Mouse (Mus musculus) splenic B cell, adult 2 months (primary cell): ENCODE results near the gene Rtl1.

Experiments used
- DNase-seq: peaks from one replicate; pipeline ENCODE4 v3.0.0-alpha.2; 2011; ENCODE audit warnings: low read depth, low spot score
- H3K27me3 ChIP-seq: 2 replicates; pipeline ENCODE4 v1.6.1; 2012; ENCODE audit warnings: mild to moderate bottlenecking, low read length, moderate library complexity, mixed read lengths; ENCODE audit not compliant: control insufficient read depth, poor library complexity, insufficient read depth, severe bottlenecking
- H3K36me3 ChIP-seq: 2 replicates; pipeline ENCODE4 v1.6.1; 2012; ENCODE audit warnings: mild to moderate bottlenecking, low read length, moderate library complexity, mixed read lengths; ENCODE audit not compliant: control insufficient read depth, poor library complexity, insufficient read depth, severe bottlenecking

The Rtl1 gene

DNA sequence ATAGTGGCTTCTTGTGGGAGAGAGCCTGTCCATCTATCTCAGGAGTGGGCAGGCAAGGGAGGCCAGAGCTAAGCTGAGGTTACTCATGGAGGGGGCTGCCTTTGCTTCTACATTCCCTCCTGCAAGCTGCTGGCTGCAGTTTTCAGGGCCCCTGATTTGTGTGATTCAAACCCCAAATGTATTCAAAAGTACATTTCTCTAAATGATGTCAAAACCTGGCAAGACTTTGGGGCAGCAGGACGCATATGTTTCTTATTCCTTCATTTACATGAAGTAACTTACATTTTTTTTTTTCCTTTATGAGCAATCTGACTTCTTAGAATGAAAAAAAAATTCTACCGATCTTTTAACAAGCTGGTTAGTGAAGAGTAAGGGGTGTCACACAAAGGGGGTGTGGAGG lies 48.4 kb downstream of the Rtl1 start:
- Histone ChIP-seq H3K27me3 (no peaks in the 10 kb centered on the region), H3K36me3 (no peaks in the 10 kb centered on the region)
- DNase-seq: no peak

GRCm38 (mm10) chr12:109547085-109547484 lies 53.0 kb downstream of the Rtl1 start:
- DNase-seq: no peak
- H3K27me3 ChIP-seq: no peaks in the 10 kb centered on the region
- H3K36me3 ChIP-seq: no peaks in the 10 kb centered on the region

DNA sequence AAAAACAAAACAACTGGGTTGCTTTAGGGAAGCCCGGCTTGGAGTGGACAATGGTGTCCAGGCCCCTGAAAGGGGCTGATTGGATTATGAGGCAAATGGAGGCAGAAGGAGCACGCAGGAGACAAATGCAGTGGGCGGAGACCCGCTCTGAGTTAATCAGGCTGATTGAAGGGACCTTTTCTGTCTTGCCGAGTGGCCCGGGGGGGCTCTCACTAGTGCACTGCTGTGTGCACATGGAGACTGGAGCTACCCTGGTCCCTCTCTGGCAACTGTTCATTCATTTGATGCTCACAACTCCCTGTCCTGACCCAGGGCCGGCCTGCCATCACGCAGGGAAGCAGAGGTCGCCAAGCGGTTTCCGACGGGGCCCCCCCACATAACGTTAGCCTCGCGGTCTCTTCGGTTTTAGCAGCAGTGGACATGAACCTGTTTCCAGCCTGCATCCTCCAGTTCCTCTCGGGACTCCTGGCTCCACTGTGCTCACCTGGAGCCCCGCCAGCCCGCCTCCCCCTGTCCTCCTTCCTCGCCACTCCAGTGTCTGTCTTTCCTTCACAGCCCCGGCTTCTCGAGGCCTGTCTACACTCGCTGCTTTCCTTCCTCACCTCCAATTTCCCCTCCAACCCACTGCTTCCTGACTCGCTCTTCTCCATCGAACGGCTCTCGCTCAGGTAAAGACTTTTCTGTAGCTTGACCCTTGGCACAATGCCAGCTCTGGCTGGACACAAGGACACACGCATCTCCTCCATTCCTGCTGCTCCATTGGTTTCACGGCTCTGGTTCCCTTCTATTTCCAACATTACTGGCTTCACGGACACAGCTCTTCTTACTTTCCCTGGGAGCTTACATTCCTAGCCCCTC lies 54.0 kb downstream of the Rtl1 start:
- H3K27me3 ChIP-seq: no peaks in the 10 kb centered on the region
- no peak for DNase-seq
- H3K36me3 ChIP-seq: no peaks in the 10 kb centered on the region

DNA sequence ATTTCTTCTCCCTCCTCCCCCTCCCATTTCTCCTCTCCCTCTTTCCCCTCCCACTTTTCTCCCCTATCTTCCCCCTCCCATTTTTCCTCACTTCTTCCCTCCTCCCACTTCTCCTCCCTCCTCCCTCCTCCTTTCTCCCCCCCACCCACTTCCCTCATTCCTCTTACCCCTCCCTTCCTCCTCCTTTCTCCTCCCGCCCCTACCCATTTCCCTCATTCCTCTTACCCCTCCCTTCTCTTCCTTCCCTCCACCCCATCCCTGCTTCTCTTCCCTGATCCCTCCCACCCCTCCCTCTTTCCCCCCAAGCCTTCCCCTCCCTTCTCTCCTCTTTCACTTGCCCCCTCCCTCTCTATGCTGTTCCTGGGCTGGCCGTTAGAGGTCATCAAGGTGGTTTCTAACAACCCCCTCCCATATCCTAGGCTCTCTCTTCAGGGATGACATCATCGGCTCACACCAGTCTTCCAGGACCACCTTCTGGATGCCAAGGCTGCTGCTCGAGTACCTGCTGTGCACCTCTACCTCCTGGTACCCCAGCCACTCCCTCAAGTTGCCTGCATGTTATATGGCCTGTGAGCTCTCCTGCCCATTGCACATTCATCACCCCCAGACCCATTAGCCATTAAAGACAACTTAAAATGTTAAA lies 56.7 kb downstream of the Rtl1 start:
- no peak for DNase-seq
- Histone ChIP-seq H3K36me3 (no peaks in the 10 kb centered on the region), H3K27me3 (no peaks in the 10 kb centered on the region)

GRCm38 (mm10) chr12:109542635-109543249 lies 57.4 kb downstream of the Rtl1 start:
- Histone ChIP-seq H3K27me3 (no peaks in the 10 kb centered on the region), H3K36me3 (no peaks in the 10 kb centered on the region)
- peak; percentile 69 for DNase-seq

GRCm38 (mm10) chr12:109542011-109542410 lies 58.1 kb downstream of the Rtl1 start:
- peak; percentile 5 for DNase-seq
- Histone ChIP-seq H3K36me3 (no peaks in the 10 kb centered on the region), H3K27me3 (no peaks in the 10 kb centered on the region)

DNA sequence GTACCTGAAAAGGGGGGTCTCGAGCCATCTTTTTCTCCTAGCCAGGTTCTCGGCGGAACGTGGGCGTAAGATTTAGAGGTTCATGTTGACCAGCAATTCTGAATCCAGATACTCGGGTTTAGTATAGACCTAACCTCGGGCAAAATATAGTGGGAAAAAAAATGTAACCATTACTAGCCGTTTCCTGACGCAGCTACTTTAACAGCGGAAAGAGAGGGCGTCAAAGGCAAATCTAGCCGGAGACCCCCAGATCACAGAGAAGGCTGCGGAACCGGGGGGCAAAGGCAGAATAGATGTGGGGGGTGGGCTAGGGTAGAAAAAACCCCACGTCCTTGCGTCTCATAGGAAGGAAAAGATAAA lies 58.6 kb downstream of the Rtl1 start:
- Histone ChIP-seq H3K27me3 (no peaks in the 10 kb centered on the region), H3K36me3 (no peaks in the 10 kb centered on the region)
- no peak for DNase-seq

DNA sequence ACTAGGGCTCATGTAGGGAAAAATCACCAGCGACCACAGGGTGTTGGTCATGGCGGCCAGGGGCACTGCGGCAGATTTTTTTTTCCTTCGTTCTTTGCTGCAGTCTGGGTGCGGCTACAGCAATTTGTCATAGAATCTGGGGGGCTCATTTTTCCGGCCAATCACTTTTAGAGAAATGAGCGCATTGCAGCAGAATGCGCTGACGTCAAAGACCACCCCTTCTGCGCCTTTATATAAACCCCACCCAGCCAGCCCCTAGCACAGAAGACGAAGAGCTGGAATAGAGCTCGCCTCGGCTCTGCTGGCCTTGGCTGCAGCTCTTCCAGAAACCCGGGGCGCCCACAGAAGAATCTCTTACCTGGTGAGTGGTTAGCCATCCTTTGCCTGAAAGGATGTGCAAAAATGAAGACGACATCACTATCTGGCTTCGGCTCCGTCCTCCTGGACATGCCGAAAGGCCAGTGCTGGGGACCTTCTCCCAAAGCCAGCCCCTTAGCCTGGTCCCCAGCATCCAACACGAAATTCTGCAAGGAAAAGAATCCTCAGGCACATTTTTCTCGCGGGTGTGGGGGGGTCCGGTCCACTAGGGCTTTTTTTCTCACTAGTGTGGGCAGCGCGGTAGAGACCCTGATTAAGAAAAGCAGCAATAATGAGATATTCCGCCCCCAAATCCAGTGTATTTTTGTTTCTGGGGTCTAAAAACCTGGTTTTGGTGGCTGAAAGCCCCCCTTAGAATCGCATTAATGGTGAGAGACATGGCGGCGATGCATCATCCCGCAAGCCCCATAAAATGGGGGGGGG lies 59.2 kb downstream of the Rtl1 start:
- DNase-seq: no peak
- Histone ChIP-seq H3K27me3 (no peaks in the 10 kb centered on the region), H3K36me3 (no peaks in the 10 kb centered on the region)

GRCm38 (mm10) chr12:109539950-109540349 lies 60.2 kb downstream of the Rtl1 start:
- Histone ChIP-seq H3K36me3 (no peaks in the 10 kb centered on the region), H3K27me3 (no peaks in the 10 kb centered on the region)
- no peak for DNase-seq
